Mouse (Mus musculus) lung, postnatal 0 days (tissue): ENCODE measurements at regions not wholly inside any gene's neighbourhood (a gene's known extent, or its start where the extent isn't known, plus 50 kb on each side); places are given as distances from the start of the nearest gene placed in this dataset.

ENCODE experiments used
- CTCF ChIP-seq: IDR thresholded peaks from 2 replicates; pipeline ENCODE4 v1.5.1; 2016; ENCODE audit warnings: antibody characterized with exemption, mild to moderate bottlenecking
- EP300 ChIP-seq: IDR thresholded peaks from 2 replicates; pipeline ENCODE4 v1.6.1; 2016; ENCODE audit warnings: antibody characterized with exemption, mild to moderate bottlenecking, control low read depth

DNA sequence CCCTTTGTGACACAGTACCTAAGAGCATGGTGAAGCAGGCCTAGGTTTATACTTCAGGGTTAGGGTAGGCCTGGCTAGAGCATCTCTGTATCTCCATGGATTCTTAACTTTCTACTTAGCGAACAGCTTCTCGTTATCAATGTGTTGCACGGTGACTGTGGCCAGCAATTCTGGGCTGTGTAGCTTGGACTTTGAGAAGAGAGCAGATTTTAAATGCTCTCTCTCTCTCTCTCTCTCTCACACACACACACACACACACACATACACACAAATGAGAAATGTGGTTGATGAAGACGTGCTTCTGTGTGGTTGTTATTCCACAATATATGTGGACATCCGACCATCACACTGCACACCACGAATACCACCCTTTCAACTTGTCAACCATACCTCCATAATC lies 345.4 kb upstream of the Maf start:
- no peak for TF ChIP-seq CTCF
- no peak for TF ChIP-seq EP300
